ENCODE assay signal across 27 mouse cellular contexts in genomic region chr11:34000416-34000815, GRCm38 (mm10). TPM values are rescaled to one million over a fixed set of nuclear protein-coding genes. Genes with fewer than 3 reads are reported as not detected.
DNase-seq lines count a peak whose midpoint lies in the region; ATAC-seq and TF ChIP-seq lines count a peak whose summit lies in the region.
"Had no signal": no experiment of that assay in that cellular context is flagged by ENCODE, and none has a peak within 500 bp of the region (broad histone marks: within the 10 kb centered on the region; RNA-seq: fewer than 3 reads in every experiment).

No protein-coding gene starts in this region.

- H3K79me2 ChIP-seq in MEL (ENCODE audit: control insufficient read depth, insufficient read depth, low read length, poor library complexity), result no peaks in the 10 kb centered on the region

- peaks cover 0 to 13% of the 10 kb centered on the region in 2 experiments; a peak in 2 of 4 replicates for H3K36me3 ChIP-seq in MEL (ENCODE audit: control insufficient read depth in 1 of 2, insufficient read depth in 2 of 2, low read length in 2 of 2)
- H3K36me3 ChIP-seq in forebrain, embryonic 13.5 days (ENCODE audit: poor library complexity, severe bottlenecking), result no peaks in the 10 kb centered on the region
- H3K36me3 ChIP-seq: embryonic facial prominence, embryonic 12.5 days; embryonic facial prominence, embryonic 15.5 days; forebrain, embryonic 15.5 days; heart, embryonic 12.5 days; heart, embryonic 15.5 days had no signal

- WGBS in forebrain, embryonic 13.5 days, result 78% methylated on average over 3 of the region's 3 CpGs

- no peaks in the 10 kb centered on the region for H3K27me3 ChIP-seq in MEL (ENCODE audit: control insufficient read depth in 1 of 2, insufficient read depth in 2 of 2, low read length in 2 of 2)
- 0 out of 2 replicates have a peak, but pooled peaks cover 3% of the 10 kb centered on the region for H3K27me3 ChIP-seq in forebrain, embryonic 13.5 days
- H3K27me3 ChIP-seq: embryonic facial prominence, embryonic 12.5 days; embryonic facial prominence, embryonic 15.5 days; forebrain, embryonic 15.5 days had no signal

- H3K9me3 ChIP-seq in MEL (replicated peaks; ENCODE audit: insufficient read depth, low read length), result no peaks in the 10 kb centered on the region
- no peaks in the 10 kb centered on the region for H3K9me3 ChIP-seq in forebrain, embryonic 13.5 days (replicated peaks)
- H3K9me3 ChIP-seq: embryonic facial prominence, embryonic 12.5 days; embryonic facial prominence, embryonic 15.5 days; forebrain, embryonic 15.5 days; heart, embryonic 12.5 days; heart, embryonic 15.5 days had no signal

- H3K4me3 ChIP-seq in MEL (ENCODE audit: control insufficient read depth in 1 of 2, insufficient read depth in 1 of 2, low read depth in 2 of 2, low read length in 2 of 2), result no peak overlapping the region
- no peak overlapping the region for H3K4me3 ChIP-seq in forebrain, embryonic 13.5 days
- H3K4me3 ChIP-seq: embryonic facial prominence, embryonic 12.5 days; embryonic facial prominence, embryonic 15.5 days; forebrain, embryonic 15.5 days; heart, embryonic 12.5 days; heart, embryonic 15.5 days had no signal

- ATAC-seq in forebrain, embryonic 13.5 days, result no peak
- ATAC-seq: CD4-positive, CD25-positive, alpha-beta regulatory T cell, adult 4 months; forebrain, embryonic 15.5 days; hindbrain, postnatal 0 days; Patski had no signal

- no peak overlapping the region for H3K9ac ChIP-seq in MEL (ENCODE audit: control insufficient read depth, low read depth, low read length, poor library complexity, severe bottlenecking)
- H3K9ac ChIP-seq in forebrain, embryonic 13.5 days, result no peak overlapping the region
- H3K9ac ChIP-seq: embryonic facial prominence, embryonic 12.5 days; embryonic facial prominence, embryonic 15.5 days; forebrain, embryonic 15.5 days; heart, embryonic 12.5 days; heart, embryonic 15.5 days; hindbrain, embryonic 14.5 days had no signal

- DNase-seq in thymus, postnatal 4 days, result peak; percentile 6
- DNase-seq in thymus, postnatal 0 days (ENCODE audit: low spot score), result no peak
- peak; percentile 54 for DNase-seq in CD4-positive helper T cell, adult 2 months (ENCODE audit: low read depth, low spot score)
- peak; percentile 49 for DNase-seq in MEL (ENCODE audit: low read depth, low spot score)
- DNase-seq in induced T-regulatory cell, adult 2 months (ENCODE audit: low read depth), result peak; percentile 42
- no peak for DNase-seq in kidney, adult 8-10 months
- DNase-seq in layer of hippocampus, adult 8-10 months (ENCODE audit: low spot score in 2 of 2), result no peak
- DNase-seq: adrenal gland, postnatal 10 days; adrenal gland, postnatal 36 days; cerebellum, adult 18-20 months; cerebellum, adult 9-10 months; cerebellum, postnatal 14 days; gastrocnemius, postnatal 10 days; gastrocnemius, postnatal 36 days; heart, postnatal 10 days; heart, postnatal 36 days had no signal

- TF ChIP-seq EP300 in MEL (IDR thresholded peaks at IDR 0.05; ENCODE audit: low read depth in 1 of 2, low read length in 2 of 2), result peak; percentile 29 to 34; a peak in 2 of 4 replicates

- no peak for TF ChIP-seq CTCF in MEL (IDR thresholded peaks at IDR 0.05 in 2 of 3, conservative IDR thresholded peaks at IDR 0.05 in 1 of 3; ENCODE audit: control insufficient read depth in 1 of 3, insufficient read depth in 1 of 3, low read depth in 2 of 3, low read length in 3 of 3, poor library complexity in 1 of 3, severe bottlenecking in 1 of 3)

- no peak for TF ChIP-seq RAD21 in MEL (IDR thresholded peaks at IDR 0.05; ENCODE audit: low read depth, low read length)

- no peak for TF ChIP-seq POLR2A in MEL (IDR thresholded peaks at IDR 0.05; ENCODE audit: control insufficient read depth in 1 of 2, insufficient read depth in 1 of 2, low read depth in 1 of 2, low read length in 2 of 2, poor library complexity in 1 of 2)

- peaks cover 7 to 15% of the 10 kb centered on the region in 2 experiments for H3K4me1 ChIP-seq in MEL (ENCODE audit: control insufficient read depth in 1 of 2, insufficient read depth in 2 of 2, low read length in 2 of 2)
- H3K4me1 ChIP-seq in forebrain, embryonic 13.5 days, result no peaks in the 10 kb centered on the region
- H3K4me1 ChIP-seq: embryonic facial prominence, embryonic 12.5 days; embryonic facial prominence, embryonic 15.5 days; forebrain, embryonic 15.5 days; heart, embryonic 12.5 days; heart, embryonic 15.5 days had no signal

- no peak overlapping the region for H3K27ac ChIP-seq in MEL (ENCODE audit: control insufficient read depth, low read depth, low read length)
- H3K27ac ChIP-seq in forebrain, embryonic 13.5 days, result no peak overlapping the region
- H3K27ac ChIP-seq: embryonic facial prominence, embryonic 12.5 days; embryonic facial prominence, embryonic 15.5 days; forebrain, embryonic 15.5 days; heart, embryonic 15.5 days; hindbrain, embryonic 14.5 days; hindbrain, postnatal 0 days had no signal

- no peak overlapping the region for H3K4me2 ChIP-seq in forebrain, embryonic 13.5 days
- H3K4me2 ChIP-seq: embryonic facial prominence, embryonic 12.5 days; embryonic facial prominence, embryonic 15.5 days; forebrain, embryonic 15.5 days; heart, embryonic 12.5 days; heart, embryonic 15.5 days; hindbrain, embryonic 14.5 days had no signal

TF ChIP-seq in MEL, 35 proteins besides CTCF, POLR2A, EP300 and RAD21:
- TF ChIP-seq RCOR1 (IDR thresholded peaks at IDR 0.05; ENCODE audit: low read depth, low read length) (peak; percentile 40; the same call in 1 of the 2 replicates), MAFK (IDR thresholded peaks at IDR 0.05; ENCODE audit: borderline replicate concordance, low read depth, low read length) (no peak)

RNA-seq across cellular contexts. Expression of gene Kcnip1, which starts 7.5 kb away (rescaled TPM):
- 0.14 and 0.22 TPM in 2 replicates for polyA plus RNA-seq in thymus, postnatal 0 days (2015; fragmentation: Nextera tagmentation; extraction: Ambion mirVana)
- 0.04 TPM in 1 of 2 replicates, not detected in the other for total RNA-seq in MEL (2012; rRNA removed)
- under 1 TPM in 1 of 2 experiments, not detected in 1; 0.06 TPM for polyA plus RNA-seq in MEL (2012; ENCODE audit: insufficient read depth in 1 of 2, insufficient read length in 2 of 2, low read depth in 1 of 2, low replicate concordance in 2 of 2, missing spikeins in 1 of 2)
- total RNA-seq in layer of hippocampus, adult 8-10 months (2022), result 10 to 100 TPM; 17.4 to 21.0 (median 18.9) TPM
- 29.9 and 37.4 TPM in 2 replicates for polyA plus RNA-seq in forebrain, embryonic 13.5 days (2015; fragmentation: Nextera tagmentation; extraction: Ambion mirVana)
- total RNA-seq: gastrocnemius, postnatal 36 days; granulocyte monocyte progenitor cell, adult 5-6 weeks; heart, postnatal 10 days had no signal
- polyA plus RNA-seq: CD4-positive, CD25-positive, alpha-beta regulatory T cell, adult 4 months; heart, embryonic 15.5 days; Patski had no signal

RNA-seq across cellular contexts. Expression of gene Kcnmb1, which starts 37.6 kb away (rescaled TPM):
- polyA plus RNA-seq in thymus, postnatal 0 days (2015; fragmentation: Nextera tagmentation; extraction: Ambion mirVana), result 0.23 and 0.34 TPM in 2 replicates
- total RNA-seq in MEL (2012; rRNA removed), result 0.42 and 0.85 TPM in 2 replicates
- polyA plus RNA-seq in MEL (2012; ENCODE audit: insufficient read depth in 1 of 2, insufficient read length in 2 of 2, low read depth in 1 of 2, low replicate concordance in 2 of 2, missing spikeins in 1 of 2), result under 1 TPM in 1 of 2 experiments, not detected in 1; 0.15 TPM
- total RNA-seq in layer of hippocampus, adult 8-10 months (2022), result under 1 TPM; 0.40 to 0.47 (median 0.44) TPM
- polyA plus RNA-seq in forebrain, embryonic 13.5 days (2015; fragmentation: Nextera tagmentation; extraction: Ambion mirVana), result 0.05 and 0.09 TPM in 2 replicates
- total RNA-seq: granulocyte monocyte progenitor cell, adult 5-6 weeks had no signal
- polyA plus RNA-seq: Patski had no signal

RNA-seq across cellular contexts. Expression of gene Lcp2, which starts 46.3 kb away (rescaled TPM):
- 134 and 135 TPM in 2 replicates for polyA plus RNA-seq in thymus, postnatal 0 days (2015; fragmentation: Nextera tagmentation; extraction: Ambion mirVana)
- total RNA-seq in MEL (2012; rRNA removed), result 52.3 and 55.7 TPM in 2 replicates
- 10 to 100 TPM; 66.4 to 70.0 TPM for polyA plus RNA-seq in MEL (2012; ENCODE audit: insufficient read depth in 1 of 2, insufficient read length in 2 of 2, low read depth in 1 of 2, low replicate concordance in 2 of 2, missing spikeins in 1 of 2)
- 1 to 10 TPM; 3.0 to 9.8 (median 6.4) TPM for total RNA-seq in layer of hippocampus, adult 8-10 months (2022)
- polyA plus RNA-seq in forebrain, embryonic 13.5 days (2015; fragmentation: Nextera tagmentation; extraction: Ambion mirVana), result 0.96 and 1.4 TPM in 2 replicates
- polyA plus RNA-seq: Patski had no signal

Comparison
In these comparisons a context has a peak if more than half of its experiments do, and no peak if none do; other contexts are left out.
1. DNase-seq: peak in thymus, postnatal 4 days (single experiment), CD4-positive helper T cell, adult 2 months (single experiment), MEL (single experiment) and induced T-regulatory cell, adult 2 months (single experiment); none in thymus, postnatal 0 days (single experiment), kidney, adult 8-10 months (0 of 2) and layer of hippocampus, adult 8-10 months (0 of 2).
2. RNA of gene Kcnip1, which starts 7.5 kb away (polyA plus RNA-seq): 29.9 to 37.4 TPM in forebrain, embryonic 13.5 days; 0.14 to 0.22 TPM in thymus, postnatal 0 days and 0.06 TPM in MEL; every median in the first group is over 10 times any median in the second.
3. RNA of gene Lcp2, which starts 46.3 kb away (polyA plus RNA-seq): 134 to 135 TPM in thymus, postnatal 0 days and 66.4 to 70.0 TPM in MEL; 0.96 to 1.4 TPM in forebrain, embryonic 13.5 days; every median in the first group is over 10 times any median in the second.